Mouse (Mus musculus): ENCODE data around the gene Arhgap10. TPM values are rescaled to one million over a fixed set of nuclear protein-coding genes. Genes with fewer than 3 reads are reported as not detected.
A peak's percentile ranks its signal among the peaks of the same experiment; 100 is the strongest.

Gene Arhgap10
- polyA plus RNA-seq, 1 experiment = 22.4 TPM

- H3K27ac ChIP-seq (ENCODE audit: insufficient read depth, low read length) = no peak overlapping the region
- no peaks in the 10 kb centered on the region; the same call in 1 of the 2 replicates for H3K4me1 ChIP-seq (ENCODE audit: control insufficient read depth, insufficient read depth, low read length)
- no peak overlapping the region for H3K4me3 ChIP-seq (ENCODE audit: insufficient read depth, low read length)
- TF ChIP-seq CTCF (IDR thresholded peaks at IDR 0.05; ENCODE audit: extremely low read depth, insufficient read depth, low read length) = no peak
- TF ChIP-seq POLR2A (IDR thresholded peaks at IDR 0.05; ENCODE audit: extremely low read depth, insufficient read depth, low read length) = no peak
Observed at GRCm38 (mm10) chr8:77404017-77404416, 113.7 kb downstream of the Arhgap10 start.

- H3K4me3 ChIP-seq (ENCODE audit: insufficient read depth, low read length) = no peak overlapping the region
- no peaks in the 10 kb centered on the region; the same call in 1 of the 2 replicates for H3K4me1 ChIP-seq (ENCODE audit: control insufficient read depth, insufficient read depth, low read length)
- H3K27ac ChIP-seq (ENCODE audit: insufficient read depth, low read length) = no peak overlapping the region
- no peak for TF ChIP-seq POLR2A (IDR thresholded peaks at IDR 0.05; ENCODE audit: extremely low read depth, insufficient read depth, low read length)
- no peak for TF ChIP-seq CTCF (IDR thresholded peaks at IDR 0.05; ENCODE audit: extremely low read depth, insufficient read depth, low read length)
Observed at GRCm38 (mm10) chr8:77401934-77402333, 115.8 kb downstream of the Arhgap10 start.

GRCm38 (mm10) chr8:77401140-77401539 is 116.6 kb downstream of the Arhgap10 start:
- Histone ChIP-seq H3K27ac (ENCODE audit: insufficient read depth, low read length) (no peak overlapping the region), H3K4me1 (ENCODE audit: control insufficient read depth, insufficient read depth, low read length) (no peaks in the 10 kb centered on the region; the same call in 1 of the 2 replicates), H3K4me3 (ENCODE audit: insufficient read depth, low read length) (no peak overlapping the region)
- TF ChIP-seq CTCF (IDR thresholded peaks at IDR 0.05; ENCODE audit: extremely low read depth, insufficient read depth, low read length) (no peak), POLR2A (IDR thresholded peaks at IDR 0.05; ENCODE audit: extremely low read depth, insufficient read depth, low read length) (no peak)

GRCm38 (mm10) chr8:77384080-77384479 is 133.7 kb downstream of the Arhgap10 start:
- no peak overlapping the region for H3K4me3 ChIP-seq (ENCODE audit: insufficient read depth, low read length)
- H3K4me1 ChIP-seq (ENCODE audit: control insufficient read depth, insufficient read depth, low read length) = no peaks in the 10 kb centered on the region
- no peak for TF ChIP-seq POLR2A (IDR thresholded peaks at IDR 0.05; ENCODE audit: extremely low read depth, insufficient read depth, low read length)
- TF ChIP-seq CTCF (IDR thresholded peaks at IDR 0.05; ENCODE audit: extremely low read depth, insufficient read depth, low read length) = no peak
- H3K27ac ChIP-seq (ENCODE audit: insufficient read depth, low read length) = no peak overlapping the region

DNA sequence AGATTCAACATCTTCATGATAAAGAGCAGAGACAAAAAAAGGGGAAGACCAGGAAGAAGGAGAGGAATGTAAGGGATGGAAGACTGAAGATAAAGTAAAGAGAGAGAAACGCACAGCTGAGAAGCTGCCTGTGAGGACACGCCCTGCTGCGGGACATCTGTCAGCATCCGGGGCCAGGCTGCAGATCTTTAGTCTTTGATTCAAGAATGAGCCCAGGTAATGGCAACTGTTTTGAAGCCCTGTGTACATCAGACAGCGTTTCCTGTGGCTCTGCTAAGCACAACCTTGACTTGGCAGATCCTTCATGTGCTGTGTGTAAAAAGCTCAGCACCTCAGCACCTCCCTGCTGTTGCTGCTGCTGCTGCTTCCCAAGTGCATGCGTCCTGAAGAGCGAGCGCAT is 134.1 kb downstream of the Arhgap10 start:
- no peaks in the 10 kb centered on the region for H3K4me1 ChIP-seq (ENCODE audit: control insufficient read depth, insufficient read depth, low read length)
- no peak overlapping the region for H3K27ac ChIP-seq (ENCODE audit: insufficient read depth, low read length)
- TF ChIP-seq POLR2A (IDR thresholded peaks at IDR 0.05; ENCODE audit: extremely low read depth, insufficient read depth, low read length) = no peak
- no peak for TF ChIP-seq CTCF (IDR thresholded peaks at IDR 0.05; ENCODE audit: extremely low read depth, insufficient read depth, low read length)
- H3K4me3 ChIP-seq (ENCODE audit: insufficient read depth, low read length) = no peak overlapping the region

DNA sequence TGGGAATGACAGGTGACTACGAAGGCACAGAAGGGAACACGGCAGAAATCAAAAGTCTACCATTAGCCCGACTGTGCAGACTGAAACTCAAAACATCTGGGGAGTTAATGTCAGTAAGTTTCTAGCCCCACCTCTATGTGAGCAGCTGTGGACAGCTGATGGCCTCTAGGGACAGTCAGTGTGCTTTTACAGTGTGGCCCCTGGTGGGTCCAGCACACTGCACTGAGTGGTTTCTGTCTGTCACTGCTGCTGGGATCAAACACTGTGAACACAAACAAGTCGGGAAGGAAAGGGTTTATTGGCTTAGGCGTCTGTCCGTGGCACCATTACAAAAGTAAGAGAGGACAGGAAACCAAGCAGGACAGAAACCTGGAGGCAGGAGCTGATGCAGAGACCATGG is 136.9 kb downstream of the Arhgap10 start:
- TF ChIP-seq CTCF (IDR thresholded peaks at IDR 0.05; ENCODE audit: extremely low read depth, insufficient read depth, low read length) (no peak), POLR2A (IDR thresholded peaks at IDR 0.05; ENCODE audit: extremely low read depth, insufficient read depth, low read length) (no peak)
- Histone ChIP-seq H3K27ac (ENCODE audit: insufficient read depth, low read length) (no peak overlapping the region), H3K4me1 (ENCODE audit: control insufficient read depth, insufficient read depth, low read length) (peaks cover 2% of the 10 kb centered on the region; the same call in 1 of the 2 replicates), H3K4me3 (ENCODE audit: insufficient read depth, low read length) (no peak overlapping the region)

DNA sequence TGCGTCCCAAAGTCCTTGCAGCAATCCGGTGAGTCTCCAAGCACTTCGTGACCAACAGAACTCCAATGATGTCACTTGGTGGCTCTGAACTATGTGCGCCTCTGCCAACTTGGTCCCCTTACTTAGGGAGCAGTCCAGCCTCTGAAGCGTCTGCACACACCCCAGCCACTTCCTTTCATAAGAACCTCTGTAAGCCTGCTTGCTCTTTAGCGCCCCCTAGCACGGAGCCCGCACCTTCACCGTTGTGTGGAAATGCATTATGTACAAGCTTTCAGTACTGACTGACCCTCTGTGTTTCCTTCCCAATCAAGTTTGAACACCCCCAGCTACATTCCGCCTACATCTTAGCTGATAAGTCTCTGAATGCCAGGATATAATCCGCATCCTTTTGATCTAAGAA is 138.5 kb downstream of the Arhgap10 start:
- Histone ChIP-seq H3K27ac (ENCODE audit: insufficient read depth, low read length) (no peak overlapping the region), H3K4me3 (ENCODE audit: insufficient read depth, low read length) (no peak overlapping the region), H3K4me1 (ENCODE audit: control insufficient read depth, insufficient read depth, low read length) (peaks cover 5% of the 10 kb centered on the region; the same call in 1 of the 2 replicates)
- TF ChIP-seq POLR2A (IDR thresholded peaks at IDR 0.05; ENCODE audit: extremely low read depth, insufficient read depth, low read length) (no peak), CTCF (IDR thresholded peaks at IDR 0.05; ENCODE audit: extremely low read depth, insufficient read depth, low read length) (peak; percentile 38)

GRCm38 (mm10) chr8:77376451-77376853 is 141.3 kb downstream of the Arhgap10 start:
- no peak for TF ChIP-seq POLR2A (IDR thresholded peaks at IDR 0.05; ENCODE audit: extremely low read depth, insufficient read depth, low read length)
- TF ChIP-seq CTCF (IDR thresholded peaks at IDR 0.05; ENCODE audit: extremely low read depth, insufficient read depth, low read length) = no peak
- no peak overlapping the region for H3K4me3 ChIP-seq (ENCODE audit: insufficient read depth, low read length)
- peaks cover 5% of the 10 kb centered on the region; the same call in 1 of the 2 replicates for H3K4me1 ChIP-seq (ENCODE audit: control insufficient read depth, insufficient read depth, low read length)
- no peak overlapping the region for H3K27ac ChIP-seq (ENCODE audit: insufficient read depth, low read length)

- TF ChIP-seq POLR2A (IDR thresholded peaks at IDR 0.05; ENCODE audit: extremely low read depth, insufficient read depth, low read length) (no peak), CTCF (IDR thresholded peaks at IDR 0.05; ENCODE audit: extremely low read depth, insufficient read depth, low read length) (no peak)
- Histone ChIP-seq H3K27ac (ENCODE audit: insufficient read depth, low read length) (no peak overlapping the region), H3K4me1 (ENCODE audit: control insufficient read depth, insufficient read depth, low read length) (peaks cover 5% of the 10 kb centered on the region; the same call in 1 of the 2 replicates), H3K4me3 (ENCODE audit: insufficient read depth, low read length) (no peak overlapping the region)
Observed at GRCm38 (mm10) chr8:77375999-77376398, 141.8 kb downstream of the Arhgap10 start.

DNA sequence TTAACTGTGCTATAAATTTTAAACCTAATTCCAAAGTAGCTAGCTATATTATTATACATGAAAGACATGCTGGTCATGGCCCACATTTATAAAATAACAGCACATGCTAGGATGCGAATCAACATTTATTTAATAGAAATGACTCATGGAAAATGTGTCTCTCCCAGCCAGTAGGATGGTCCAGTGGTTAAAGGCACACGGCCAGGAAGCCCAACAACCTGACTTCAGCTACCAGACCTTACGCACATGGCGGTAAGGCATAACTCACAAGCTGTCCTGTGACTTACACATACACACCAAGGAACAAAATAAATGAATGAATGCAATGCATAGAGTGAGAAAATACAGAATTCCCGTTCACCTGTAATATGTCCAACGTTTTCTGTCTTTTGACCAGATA is 146.7 kb downstream of the Arhgap10 start:
- Histone ChIP-seq H3K4me3 (ENCODE audit: insufficient read depth, low read length) (no peak overlapping the region), H3K27ac (ENCODE audit: insufficient read depth, low read length) (no peak overlapping the region), H3K4me1 (ENCODE audit: control insufficient read depth, insufficient read depth, low read length) (peaks cover 3% of the 10 kb centered on the region; the same call in 1 of the 2 replicates)
- TF ChIP-seq POLR2A (IDR thresholded peaks at IDR 0.05; ENCODE audit: extremely low read depth, insufficient read depth, low read length) (no peak), CTCF (IDR thresholded peaks at IDR 0.05; ENCODE audit: extremely low read depth, insufficient read depth, low read length) (no peak)
